Mouse (Mus musculus) G1E-ER4 (cell line): ENCODE measurements around the gene Atxn1. TPM values are rescaled to one million over a fixed set of nuclear protein-coding genes. Genes with fewer than 3 reads are reported as not detected.

Experiments used
- GATA1 ChIP-seq: IDR thresholded peaks from one replicate; pipeline ENCODE4 v1.8.0; 2012; ENCODE audit warnings: low read length, inconsistent platforms
- polyA plus RNA-seq: library from polyadenylated mRNA; stranded (reverse); fragments of >175 nt; gene quantifications from 2 replicates; pipeline ENCODE4 v1.2.3, GENCODE M21; 2012

Gene Atxn1
- polyA plus RNA-seq, 1 experiment: 5.5 TPM

- TF ChIP-seq GATA1: no peak
These were observed 335.1 kb downstream of the Atxn1 start for GRCm38 (mm10) chr13:45629750-45630149.

GRCm38 (mm10) chr13:45628341-45628740, 336.5 kb downstream of the Atxn1 start:
- no peak for TF ChIP-seq GATA1

GRCm38 (mm10) chr13:45627206-45627751, 337.5 kb downstream of the Atxn1 start:
- no peak for TF ChIP-seq GATA1

- no peak for TF ChIP-seq GATA1
These were observed 339.1 kb downstream of the Atxn1 start for GRCm38 (mm10) chr13:45625740-45626139.

GRCm38 (mm10) chr13:45623846-45624245, 341.0 kb downstream of the Atxn1 start:
- TF ChIP-seq GATA1: no peak

- no peak for TF ChIP-seq GATA1
These were observed 341.8 kb downstream of the Atxn1 start for GRCm38 (mm10) chr13:45622871-45623546.

GRCm38 (mm10) chr13:45620687-45621086, 344.1 kb downstream of the Atxn1 start:
- no peak for TF ChIP-seq GATA1

- no peak for TF ChIP-seq GATA1
These were observed 344.5 kb downstream of the Atxn1 start for GRCm38 (mm10) chr13:45620281-45620680.

- TF ChIP-seq GATA1: no peak
These were observed 346.8 kb downstream of the Atxn1 start for GRCm38 (mm10) chr13:45617988-45618387.

- TF ChIP-seq GATA1: no peak
These were observed 350.0 kb downstream of the Atxn1 start for GRCm38 (mm10) chr13:45614762-45615161.

GRCm38 (mm10) chr13:45613346-45613745, 351.5 kb downstream of the Atxn1 start:
- TF ChIP-seq GATA1: no peak

GRCm38 (mm10) chr13:45611554-45611953, 353.3 kb downstream of the Atxn1 start:
- TF ChIP-seq GATA1: no peak

GRCm38 (mm10) chr13:45609461-45609860, 355.3 kb downstream of the Atxn1 start:
- TF ChIP-seq GATA1: no peak

- TF ChIP-seq GATA1: no peak
These were observed 356.2 kb downstream of the Atxn1 start for GRCm38 (mm10) chr13:45608593-45608992.

GRCm38 (mm10) chr13:45607946-45608345, 356.9 kb downstream of the Atxn1 start:
- TF ChIP-seq GATA1: no peak

GRCm38 (mm10) chr13:45603636-45604035, 361.2 kb downstream of the Atxn1 start:
- TF ChIP-seq GATA1: no peak

- no peak for TF ChIP-seq GATA1
These were observed 364.4 kb downstream of the Atxn1 start for GRCm38 (mm10) chr13:45600443-45600842.
